35 mouse cellular contexts compared by ENCODE assay signal in genomic region chr3:121873572-121873971, GRCm38 (mm10).
"Had no signal": no experiment of that assay in that cellular context is flagged by ENCODE, and none has a peak within 500 bp of the region (broad histone marks: within the 10 kb centered on the region; RNA-seq: fewer than 3 reads in every experiment).

No protein-coding gene starts in this region.

- H3K27ac ChIP-seq: heart, embryonic 13.5 days; heart, embryonic 15.5 days; hindbrain, embryonic 10.5 days; hindbrain, embryonic 12.5 days; hindbrain, embryonic 13.5 days; hindbrain, embryonic 14.5 days; hindbrain, embryonic 15.5 days; hindbrain, postnatal 0 days; intestine, embryonic 15.5 days; kidney, embryonic 15.5 days; kidney, postnatal 0 days; layer of hippocampus, adult 2 months; left cerebral cortex, adult 2 months had no signal

- DNase-seq: heart, postnatal 10 days; heart, postnatal 14 days; heart, postnatal 36 days; heart, postnatal 4 days; kidney, adult 11 months; kidney, adult 18-20 months; kidney, adult 2 months; kidney, adult 8-10 months; kidney, adult 9 months; kidney, postnatal 10 days; kidney, postnatal 14 days; kidney, postnatal 25 days; kidney, postnatal 36 days; kidney, postnatal 4 days; layer of hippocampus, adult 9-11 months; layer of hippocampus, postnatal 36 days had no signal

- ATAC-seq: hindbrain, embryonic 16.5 days; hindbrain, postnatal 0 days; inflammation-experienced regulatory T-cells, adult 6 months; intestine, embryonic 15.5 days; intestine, embryonic 16.5 days; intestine, postnatal 0 days had no signal

- H3K4me2 ChIP-seq: heart, embryonic 11.5 days; heart, embryonic 12.5 days; heart, embryonic 13.5 days; heart, embryonic 15.5 days; hindbrain, embryonic 12.5 days; hindbrain, embryonic 13.5 days; hindbrain, embryonic 14.5 days; hindbrain, embryonic 15.5 days; intestine, embryonic 15.5 days; kidney, embryonic 15.5 days had no signal

- H3K27me3 ChIP-seq: heart, embryonic 12.5 days; heart, embryonic 13.5 days; heart, embryonic 15.5 days; hindbrain, embryonic 12.5 days; hindbrain, embryonic 13.5 days; hindbrain, embryonic 15.5 days; intestine, embryonic 15.5 days; kidney, embryonic 15.5 days had no signal

- H3K9me3 ChIP-seq: heart, embryonic 12.5 days; heart, embryonic 13.5 days; heart, embryonic 15.5 days; hindbrain, embryonic 10.5 days; hindbrain, embryonic 12.5 days; hindbrain, embryonic 13.5 days; hindbrain, embryonic 15.5 days; intestine, embryonic 15.5 days; kidney, embryonic 15.5 days had no signal

- H3K9ac ChIP-seq: heart, embryonic 12.5 days; heart, embryonic 13.5 days; heart, embryonic 15.5 days; hindbrain, embryonic 12.5 days; hindbrain, embryonic 13.5 days; hindbrain, embryonic 14.5 days; hindbrain, embryonic 15.5 days; intestine, embryonic 15.5 days; kidney, embryonic 15.5 days had no signal

- H3K4me3 ChIP-seq: heart, embryonic 12.5 days; heart, embryonic 13.5 days; heart, embryonic 15.5 days; hindbrain, embryonic 10.5 days; hindbrain, embryonic 12.5 days; hindbrain, embryonic 13.5 days; hindbrain, embryonic 15.5 days; intestine, embryonic 15.5 days; kidney, embryonic 15.5 days; layer of hippocampus, adult 2 months; left cerebral cortex, adult 2 months had no signal

- H3K4me1 ChIP-seq: heart, embryonic 12.5 days; heart, embryonic 15.5 days; hindbrain, embryonic 12.5 days; hindbrain, embryonic 13.5 days; hindbrain, embryonic 15.5 days; intestine, embryonic 15.5 days; kidney, embryonic 15.5 days had no signal

- H3K36me3 ChIP-seq: heart, embryonic 12.5 days; heart, embryonic 13.5 days; heart, embryonic 15.5 days; hindbrain, embryonic 10.5 days; hindbrain, embryonic 12.5 days; hindbrain, embryonic 13.5 days; hindbrain, embryonic 15.5 days; intestine, embryonic 15.5 days; kidney, embryonic 15.5 days had no signal
